Mouse (Mus musculus) midbrain, embryonic 10.5 days (tissue): Measurements from ENCODE around the gene Degs1. TPM values are rescaled to one million over a fixed set of nuclear protein-coding genes. Genes with fewer than 3 reads are reported as not detected.

Experiments used
- DNase-seq: peaks from one replicate; pipeline ENCODE4 v3.0.0-alpha.2; 2017; ENCODE audit warnings: low spot score
- H3K27ac ChIP-seq: fragments of 300-500 bp; sonication (generic); replicated peaks from 2 replicates; pipeline ENCODE4 v1.5.1; 2016; ENCODE audit warnings: mild to moderate bottlenecking
- H3K27me3 ChIP-seq: fragments of 300-500 bp; sonication (generic); 2 replicates; pipeline ENCODE4 v1.6.1; 2016; ENCODE audit warnings: low read depth, mild to moderate bottlenecking; ENCODE audit not compliant: poor library complexity, severe bottlenecking
- H3K36me3 ChIP-seq: fragments of 300-500 bp; sonication (generic); 2 replicates; pipeline ENCODE4 v1.6.1; 2016; ENCODE audit warnings: mild to moderate bottlenecking, moderate library complexity
- H3K4me1 ChIP-seq: fragments of 300-500 bp; sonication (generic); 2 replicates; pipeline ENCODE4 v1.6.1; 2016
- H3K4me3 ChIP-seq: fragments of 300-500 bp; sonication (generic); 2 replicates; pipeline ENCODE4 v1.5.1; 2016; ENCODE audit warnings: mild to moderate bottlenecking, moderate library complexity
- H3K9me3 ChIP-seq: fragments of 300-500 bp; sonication (generic); replicated peaks from 2 replicates; pipeline ENCODE4 v1.6.1; 2016; ENCODE audit warnings: mild to moderate bottlenecking
- WGBS: fragments of 180-500 bp; shearing (Covaris S2); methylation state at CpG from one replicate; pipeline ENCODE4 v1.1.7; 2016; 5-methylcytosine and 5-hydroxymethylcytosine counted together
- polyA plus RNA-seq: library from polyadenylated mRNA; unstranded; fragments of >200 nt; fragmentation: Nextera tagmentation; extraction: Ambion mirVana; gene quantifications from 2 replicates; pipeline ENCODE4 v1.2.1, GENCODE M21; 2016

Gene Degs1
- polyA plus RNA-seq: 68.6 and 73.7 TPM in 2 replicates

GRCm38 (mm10) chr1:182282091-182283075 lies at the start of gene Degs1:
Gene Degs1, minus strand, starts transcription at chr1:182282804.
- peak; percentile 94 for DNase-seq
- H3K36me3 ChIP-seq: peaks cover 20% of the 10 kb centered on the region
- under 1% methylated on average over 94 of the region's 94 CpGs for WGBS
- peaks cover 17% of the 10 kb centered on the region; the same call in 1 of the 2 replicates for H3K27me3 ChIP-seq
- H3K9me3 ChIP-seq: no peaks in the 10 kb centered on the region
- peak within 1 kb of the TSS; percentile 96 for H3K27ac ChIP-seq
- peaks cover 31% of the 10 kb centered on the region for H3K4me1 ChIP-seq
- peak within 1 kb of the TSS; percentile 76 for H3K4me3 ChIP-seq

DNA sequence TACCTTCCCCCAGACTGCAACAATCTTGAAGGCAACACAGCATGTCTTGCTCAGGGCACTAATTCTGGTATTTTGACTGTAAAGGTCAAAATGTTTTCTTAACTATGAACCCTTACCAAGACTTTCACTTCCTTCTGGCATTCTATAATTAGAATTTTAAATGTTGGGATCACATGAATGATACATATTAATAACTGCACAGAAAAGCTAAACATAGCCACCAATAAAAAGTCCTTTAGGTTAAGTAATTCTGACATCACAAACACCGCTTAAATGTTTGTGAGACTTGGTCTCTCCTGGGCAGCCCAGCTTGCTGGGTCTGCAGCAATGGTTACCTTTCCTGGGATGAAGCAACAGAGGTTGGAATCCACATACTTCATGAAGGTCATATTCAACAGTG lies 43.3 kb upstream of the Degs1 start:
- Histone ChIP-seq H3K9me3 (no peaks in the 10 kb centered on the region), H3K4me3 (no peak overlapping the region), H3K36me3 (peaks cover 91% of the 10 kb centered on the region), H3K27me3 (no peaks in the 10 kb centered on the region), H3K27ac (no peak overlapping the region), H3K4me1 (no peaks in the 10 kb centered on the region)
- DNase-seq: no peak
- 98% methylated on average over 1 of the region's 1 CpGs for WGBS

- Histone ChIP-seq H3K27ac (no peak overlapping the region), H3K27me3 (no peaks in the 10 kb centered on the region), H3K36me3 (peaks cover 99% of the 10 kb centered on the region), H3K4me3 (no peak overlapping the region), H3K9me3 (no peaks in the 10 kb centered on the region), H3K4me1 (no peaks in the 10 kb centered on the region)
- 97% methylated on average over 7 of the region's 7 CpGs for WGBS
- DNase-seq: no peak
Measured at GRCm38 (mm10) chr1:182324552-182324951, 41.9 kb upstream of the Degs1 start.

GRCm38 (mm10) chr1:182323139-182323538 lies 40.5 kb upstream of the Degs1 start:
- Histone ChIP-seq H3K36me3 (peaks cover 99% of the 10 kb centered on the region), H3K4me3 (no peak overlapping the region), H3K4me1 (no peaks in the 10 kb centered on the region), H3K27me3 (no peaks in the 10 kb centered on the region), H3K9me3 (no peaks in the 10 kb centered on the region), H3K27ac (no peak overlapping the region)
- WGBS: 97% methylated on average over 3 of the region's 3 CpGs
- no peak for DNase-seq

GRCm38 (mm10) chr1:182314201-182314600 lies 31.6 kb upstream of the Degs1 start:
- DNase-seq: no peak
- Histone ChIP-seq H3K27me3 (no peaks in the 10 kb centered on the region), H3K4me3 (no peak overlapping the region), H3K9me3 (peaks cover 8% of the 10 kb centered on the region), H3K36me3 (peaks cover 81% of the 10 kb centered on the region), H3K27ac (no peak overlapping the region), H3K4me1 (no peaks in the 10 kb centered on the region)
- 90% methylated on average over 5 of the region's 5 CpGs for WGBS

DNA sequence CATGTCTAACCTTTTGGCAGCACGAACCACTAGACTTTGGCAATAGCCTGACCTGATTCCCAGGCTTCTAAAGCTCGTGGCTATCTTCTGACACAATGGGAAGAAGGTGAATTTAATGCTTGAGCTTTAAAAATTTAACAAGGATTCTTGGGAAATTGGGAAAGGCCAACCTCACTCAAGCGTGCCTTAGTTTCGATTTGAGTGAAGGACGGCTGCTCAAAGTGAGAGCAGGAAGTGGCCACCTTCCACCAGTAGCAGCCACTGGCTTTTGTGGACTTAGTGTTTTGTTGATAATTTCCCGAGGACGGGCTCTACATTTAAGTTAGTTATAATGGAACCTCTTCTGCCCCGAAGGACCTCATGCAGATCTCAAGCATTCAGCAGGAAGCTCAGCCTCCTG lies 30.6 kb upstream of the Degs1 start:
- no peak for DNase-seq
- Histone ChIP-seq H3K4me1 (no peaks in the 10 kb centered on the region), H3K27ac (no peak overlapping the region), H3K4me3 (no peak overlapping the region), H3K27me3 (no peaks in the 10 kb centered on the region), H3K9me3 (peaks cover 8% of the 10 kb centered on the region), H3K36me3 (peaks cover 71% of the 10 kb centered on the region)
- 95% methylated on average over 8 of the region's 8 CpGs for WGBS

- Histone ChIP-seq H3K4me3 (no peak overlapping the region), H3K27me3 (no peaks in the 10 kb centered on the region), H3K4me1 (no peaks in the 10 kb centered on the region), H3K9me3 (peaks cover 8% of the 10 kb centered on the region), H3K36me3 (peaks cover 53% of the 10 kb centered on the region), H3K27ac (no peak overlapping the region)
- 95% methylated on average over 5 of the region's 5 CpGs for WGBS
- no peak for DNase-seq
Measured at GRCm38 (mm10) chr1:182311376-182311775, 28.8 kb upstream of the Degs1 start.

- Histone ChIP-seq H3K27me3 (no peaks in the 10 kb centered on the region), H3K9me3 (peaks cover 8% of the 10 kb centered on the region), H3K4me1 (no peaks in the 10 kb centered on the region), H3K36me3 (peaks cover 42% of the 10 kb centered on the region), H3K27ac (no peak overlapping the region), H3K4me3 (no peak overlapping the region)
- no peak for DNase-seq
- 89% methylated on average over 2 of the region's 2 CpGs for whole genome bisulfite sequencing
Measured at GRCm38 (mm10) chr1:182310316-182310715, 27.7 kb upstream of the Degs1 start.

- no peaks in the 10 kb centered on the region for H3K27me3 ChIP-seq
- WGBS: 94% methylated on average over 5 of the region's 5 CpGs
Measured at GRCm38 (mm10) chr1:182309403-182309802, 26.8 kb upstream of the Degs1 start.

DNA sequence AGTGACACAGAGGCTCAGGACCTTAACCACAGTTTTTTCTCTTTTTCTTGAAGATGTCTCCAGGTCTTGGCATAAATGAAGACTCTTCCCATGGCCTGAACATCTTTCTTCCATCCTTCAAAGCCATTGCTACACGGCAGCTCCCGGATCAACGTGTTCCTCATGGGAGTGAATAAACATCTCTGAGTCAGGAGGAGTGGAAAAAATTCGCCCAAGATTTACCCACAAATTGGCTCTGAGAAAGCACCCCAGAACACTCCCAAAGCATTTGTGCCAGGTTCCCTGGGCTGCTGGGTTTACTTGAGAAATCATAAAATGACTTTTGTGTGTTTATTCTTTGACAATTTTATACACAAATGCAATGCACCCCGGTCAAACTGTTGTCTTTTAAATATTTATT lies 20.3 kb upstream of the Degs1 start:
- no peaks in the 10 kb centered on the region for H3K4me1 ChIP-seq
- DNase-seq: no peak
- no peak overlapping the region for H3K27ac ChIP-seq
- no peak overlapping the region for H3K4me3 ChIP-seq
- no peaks in the 10 kb centered on the region for H3K36me3 ChIP-seq
- no peaks in the 10 kb centered on the region for H3K9me3 ChIP-seq
- H3K27me3 ChIP-seq: no peaks in the 10 kb centered on the region
- 89% methylated on average over 5 of the region's 5 CpGs for WGBS

More at GRCm38 (mm10) chr1:182309403-182309802, 26.8 kb upstream of the Degs1 start:
- Histone ChIP-seq H3K36me3 (peaks cover 33% of the 10 kb centered on the region), H3K4me1 (no peaks in the 10 kb centered on the region), H3K9me3 (peaks cover 8% of the 10 kb centered on the region), H3K4me3 (no peak overlapping the region), H3K27ac (no peak overlapping the region)
- DNase-seq: no peak

GRCm38 (mm10) chr1:182302176-182302870 lies 19.7 kb upstream of the Degs1 start:
- Histone ChIP-seq H3K4me1 (peaks cover under 1% of the 10 kb centered on the region), H3K36me3 (no peaks in the 10 kb centered on the region), H3K4me3 (no peak overlapping the region), H3K27ac (no peak overlapping the region), H3K27me3 (no peaks in the 10 kb centered on the region), H3K9me3 (no peaks in the 10 kb centered on the region)
- DNase-seq: no peak
- 86% methylated on average over 6 of the region's 6 CpGs for WGBS

DNA sequence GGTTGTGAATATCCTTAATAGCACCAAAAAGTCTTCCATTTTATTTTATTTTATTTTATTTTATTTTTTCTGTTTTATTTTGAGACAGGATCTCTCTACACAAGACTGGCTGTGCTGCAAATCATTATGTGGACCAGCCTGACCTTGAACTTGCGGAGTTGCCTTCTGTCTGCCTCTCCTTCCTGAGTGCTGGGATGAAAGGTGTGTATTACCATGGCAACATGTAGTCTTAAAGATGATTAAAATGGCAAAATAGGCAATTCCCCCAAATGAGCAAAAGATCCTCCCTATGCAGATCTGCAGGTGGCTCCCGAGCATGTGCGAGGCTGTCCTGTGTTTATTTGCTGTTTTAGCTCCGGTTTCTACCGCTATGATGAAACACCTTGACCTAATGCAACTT lies 15.2 kb upstream of the Degs1 start:
- H3K4me1 ChIP-seq: peaks cover 7% of the 10 kb centered on the region
- H3K9me3 ChIP-seq: no peaks in the 10 kb centered on the region
- no peak for DNase-seq
- no peak overlapping the region for H3K27ac ChIP-seq
- H3K4me3 ChIP-seq: no peak overlapping the region
- no peaks in the 10 kb centered on the region for H3K36me3 ChIP-seq
- WGBS: 91% methylated on average over 5 of the region's 5 CpGs
- H3K27me3 ChIP-seq: no peaks in the 10 kb centered on the region

GRCm38 (mm10) chr1:182297246-182297645 lies 14.6 kb upstream of the Degs1 start:
- H3K4me1 ChIP-seq: peaks cover 7% of the 10 kb centered on the region
- H3K9me3 ChIP-seq: no peaks in the 10 kb centered on the region
- no peak overlapping the region for H3K27ac ChIP-seq
- 47% methylated on average over 3 of the region's 3 CpGs for whole genome bisulfite sequencing
- no peaks in the 10 kb centered on the region for H3K36me3 ChIP-seq
- no peak overlapping the region for H3K4me3 ChIP-seq
- DNase-seq: no peak
- H3K27me3 ChIP-seq: no peaks in the 10 kb centered on the region
